Mouse (Mus musculus) cerebellum, adult 9-10 months (tissue): ENCODE measurements around the gene Bicra.

Source experiments
- DNase-seq: peaks from one replicate; pipeline ENCODE4 v3.0.0; 2022

Bicra gene

DNA sequence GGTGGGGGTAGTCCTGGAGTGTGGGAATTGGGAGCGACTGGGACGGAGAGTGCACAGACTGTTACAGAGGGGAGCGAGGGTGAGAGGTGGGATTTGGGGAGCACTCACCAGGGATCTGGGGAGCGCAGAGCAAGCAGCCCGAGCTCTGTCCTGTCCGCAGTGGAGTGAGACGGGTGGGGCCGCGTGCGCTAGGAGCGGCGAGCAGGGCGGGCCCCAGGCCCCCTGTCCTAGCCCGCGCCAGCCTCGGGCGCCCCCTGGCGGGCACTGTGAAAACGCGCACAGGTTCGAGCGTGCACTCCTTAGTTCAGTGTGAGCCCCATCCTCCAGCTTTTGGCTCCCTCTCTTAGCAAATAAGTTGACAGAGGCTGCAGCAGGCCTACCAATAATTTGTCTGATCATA is 80.4 kb downstream of the Bicra start, which contains the start of gene Ehd2:
Gene Ehd2, minus strand, starts transcription at position 256 of the 400 bp plus-strand sequence.
- DNase-seq = peak; percentile 66

DNA sequence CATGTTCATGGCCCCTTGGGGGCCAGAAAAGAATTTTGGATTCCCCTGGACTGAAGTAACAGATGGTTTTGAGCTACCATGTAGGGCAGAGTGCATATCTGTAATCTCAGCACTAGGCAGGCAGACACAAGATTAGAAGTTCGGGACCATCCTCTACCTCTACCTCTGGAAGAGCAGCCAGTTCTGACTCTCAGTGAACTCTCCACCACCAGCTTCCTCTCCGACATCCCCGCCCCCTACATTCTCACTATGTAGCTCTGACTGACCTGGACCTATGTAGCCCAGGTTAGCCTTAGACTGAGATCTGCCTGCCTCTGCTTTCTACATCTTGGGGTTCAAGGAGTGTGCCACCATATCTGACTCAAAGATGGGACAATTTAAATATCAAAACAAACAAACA is 81.2 kb downstream of the Bicra start:
- DNase-seq = no peak

DNA sequence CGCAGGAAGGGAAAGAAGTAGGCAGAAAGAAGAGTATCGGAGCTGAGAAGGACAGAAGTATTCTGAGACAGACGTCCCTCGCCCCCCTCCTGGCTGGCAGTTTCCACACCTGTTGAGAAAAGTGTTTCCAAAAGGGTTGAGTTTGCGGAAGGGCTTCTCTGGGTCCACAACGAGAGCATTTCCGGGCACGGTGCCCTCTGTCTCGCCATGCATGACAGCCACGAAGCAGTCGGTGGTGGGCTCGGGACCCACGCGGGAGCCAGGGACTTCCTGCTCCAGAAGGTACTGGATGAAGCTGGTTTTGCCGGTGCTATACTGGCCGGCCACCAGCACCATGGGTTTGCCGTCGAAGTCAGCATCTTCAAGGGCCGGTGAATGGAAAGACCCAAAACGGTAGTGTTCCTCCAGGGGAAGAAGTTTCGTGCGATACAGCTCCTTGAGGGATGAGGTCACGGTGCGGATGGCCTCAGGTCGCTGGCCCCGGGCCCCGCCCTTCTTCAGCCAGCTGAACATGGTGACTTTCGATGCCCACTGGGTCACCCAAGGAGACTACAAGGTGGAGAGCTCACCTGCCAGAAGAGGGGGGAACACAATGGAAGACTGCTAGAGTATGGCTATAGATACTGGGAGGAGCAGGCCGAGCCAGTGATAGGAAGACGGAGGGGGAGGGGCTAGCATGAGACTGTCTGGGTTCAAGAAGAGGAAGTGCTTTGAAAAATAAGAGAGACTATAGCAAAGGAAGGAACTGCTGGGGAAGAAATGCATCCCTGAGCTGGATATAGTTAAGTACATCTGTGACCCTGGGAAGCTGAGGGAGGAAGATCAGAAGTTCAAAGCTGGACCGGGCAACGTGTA is 83.7 kb downstream of the Bicra start:
- DNase-seq = no peak

DNA sequence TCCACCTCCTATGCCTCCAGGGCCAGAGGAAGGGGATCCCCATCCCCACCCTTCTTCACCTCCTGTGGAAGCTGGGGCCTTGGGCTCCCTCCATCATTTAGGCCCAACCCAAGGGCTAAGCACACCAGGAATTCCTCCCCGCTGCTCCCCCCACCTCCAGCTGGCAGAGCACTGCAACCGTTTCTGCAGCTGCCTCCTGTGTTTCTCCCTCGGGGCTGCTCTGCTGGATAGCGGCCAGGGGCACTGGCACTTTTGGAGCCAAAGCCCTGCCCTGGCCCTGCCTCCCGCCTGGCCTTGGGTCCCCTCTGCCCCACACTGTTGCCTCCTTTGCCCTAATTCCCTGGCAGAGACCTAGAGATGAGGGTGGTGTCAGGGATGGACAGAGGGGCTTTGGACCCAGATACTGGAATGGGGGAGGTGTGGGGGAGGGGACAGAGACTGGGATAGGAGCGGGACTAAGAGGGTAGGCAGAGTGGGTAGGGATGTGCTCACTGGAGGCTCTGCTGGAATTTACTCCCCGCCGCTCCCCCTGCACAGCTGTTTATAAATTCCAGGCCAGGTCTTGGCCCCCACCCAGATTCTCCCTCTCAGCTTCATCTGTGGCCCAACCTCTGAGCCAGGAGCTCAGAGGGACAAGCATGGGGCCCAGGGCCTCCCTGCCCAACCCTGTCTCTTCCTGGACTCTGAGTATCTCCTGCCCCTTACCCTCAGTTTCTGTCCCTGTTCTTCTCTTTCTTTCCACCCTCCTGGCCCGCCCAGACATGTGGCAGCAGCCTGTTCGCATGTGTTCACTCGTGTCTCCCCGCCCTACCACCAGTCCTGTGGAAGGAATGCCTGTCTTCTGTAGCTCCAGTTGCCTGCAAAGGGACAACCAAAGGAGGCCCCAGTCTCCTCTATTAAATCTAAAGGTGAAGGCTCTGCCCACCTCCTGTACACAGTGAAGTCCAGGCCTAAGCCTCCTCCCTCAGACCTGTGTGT is 85.1 kb downstream of the Bicra start:
- no peak for DNase-seq

DNA sequence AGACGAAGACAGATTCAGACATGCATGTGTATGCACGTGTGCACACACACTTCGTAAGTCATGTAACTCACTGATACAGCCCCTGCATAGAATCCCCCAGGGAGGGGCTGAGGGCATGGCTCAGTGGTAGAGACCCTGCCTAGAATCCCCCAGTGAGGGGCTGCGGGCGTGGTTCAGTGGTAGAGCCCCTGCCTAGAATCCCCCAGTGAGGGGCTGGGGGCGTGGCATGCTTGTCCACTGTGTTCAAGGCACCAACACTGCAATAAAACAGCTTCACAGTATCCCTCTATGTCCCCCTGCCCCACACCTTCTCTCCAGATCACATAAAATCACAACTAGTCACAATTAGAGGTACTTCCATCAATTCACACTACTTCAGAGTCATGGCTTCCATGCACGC is 85.9 kb downstream of the Bicra start:
- DNase-seq = no peak

DNA sequence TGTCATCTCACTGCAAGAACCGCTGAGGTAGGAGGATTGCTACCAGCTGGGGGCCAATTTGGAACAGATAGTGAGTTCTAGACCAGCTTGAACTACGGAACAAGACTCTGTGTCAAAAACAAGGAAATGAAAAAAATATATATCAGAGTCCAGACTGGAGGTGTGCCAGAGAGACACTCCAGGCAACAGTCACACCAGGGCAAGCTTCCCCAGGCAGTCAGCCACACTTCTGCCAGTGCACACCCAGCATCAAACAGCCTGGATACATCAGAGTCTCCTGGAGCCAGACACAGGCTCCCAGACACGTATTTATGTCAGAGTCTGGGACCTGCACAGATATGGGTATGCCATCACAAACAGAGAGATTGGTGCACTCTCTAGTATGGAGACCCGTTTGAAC is 86.5 kb downstream of the Bicra start:
- DNase-seq = no peak

DNA sequence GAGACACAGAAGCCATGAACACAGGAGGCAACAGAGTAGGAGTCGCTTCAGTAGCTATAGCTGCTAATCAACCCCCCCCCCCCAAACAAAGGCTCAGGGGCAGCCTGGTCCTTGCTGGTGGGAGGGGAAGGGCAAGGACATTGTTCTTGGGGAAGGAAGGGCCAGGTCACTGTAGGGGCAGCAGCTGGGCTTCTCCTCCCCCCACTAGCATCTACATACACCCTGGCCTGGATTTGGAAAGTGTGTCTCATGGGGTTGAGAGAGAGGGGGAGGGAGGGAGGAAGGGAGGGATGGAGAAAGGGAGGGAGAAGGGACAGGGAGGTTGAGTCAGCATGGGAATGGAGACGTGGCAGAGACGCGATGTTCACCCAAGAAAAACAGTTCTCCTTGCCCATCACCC is 87.0 kb downstream of the Bicra start:
- no peak for DNase-seq

DNA sequence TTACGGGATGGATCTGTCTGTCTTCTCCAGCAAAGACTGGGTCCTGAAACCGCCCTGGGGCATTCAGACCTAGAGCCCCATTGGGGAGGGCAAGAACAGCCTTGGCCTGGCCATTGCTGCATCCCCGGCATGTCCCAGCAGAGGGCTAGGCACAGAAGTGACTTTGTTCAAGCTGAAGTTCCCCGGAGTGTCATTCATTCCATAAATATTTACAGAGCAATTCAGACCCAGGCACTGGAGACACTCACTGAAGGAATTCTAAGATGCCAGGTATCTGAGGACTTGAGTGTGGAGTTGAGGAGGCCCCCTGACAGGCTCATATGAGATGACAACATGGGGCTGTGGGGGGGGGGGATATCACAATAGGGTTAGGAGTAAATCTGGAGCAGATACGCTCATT is 91.6 kb downstream of the Bicra start:
- DNase-seq = no peak

DNA sequence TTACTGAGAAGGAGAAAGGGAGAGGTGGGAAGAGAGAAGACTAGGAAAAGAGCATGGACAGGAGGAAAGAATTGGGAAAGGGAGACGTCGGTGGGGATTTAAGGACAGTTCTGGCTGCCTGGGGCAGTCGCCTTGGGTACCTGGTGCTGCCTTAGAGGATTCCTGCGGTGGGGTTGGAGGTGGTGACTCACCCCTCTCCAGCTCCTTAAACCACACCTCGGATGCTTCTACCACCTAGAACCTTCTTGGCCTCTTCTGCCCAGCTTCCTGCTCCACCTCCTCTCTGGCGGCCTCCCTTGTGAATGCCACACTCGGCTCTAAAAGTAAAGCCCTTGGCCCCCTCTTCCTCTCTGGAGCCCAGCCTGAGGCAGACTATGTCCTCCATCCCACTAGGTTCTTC is 92.2 kb downstream of the Bicra start:
- DNase-seq = no peak

DNA sequence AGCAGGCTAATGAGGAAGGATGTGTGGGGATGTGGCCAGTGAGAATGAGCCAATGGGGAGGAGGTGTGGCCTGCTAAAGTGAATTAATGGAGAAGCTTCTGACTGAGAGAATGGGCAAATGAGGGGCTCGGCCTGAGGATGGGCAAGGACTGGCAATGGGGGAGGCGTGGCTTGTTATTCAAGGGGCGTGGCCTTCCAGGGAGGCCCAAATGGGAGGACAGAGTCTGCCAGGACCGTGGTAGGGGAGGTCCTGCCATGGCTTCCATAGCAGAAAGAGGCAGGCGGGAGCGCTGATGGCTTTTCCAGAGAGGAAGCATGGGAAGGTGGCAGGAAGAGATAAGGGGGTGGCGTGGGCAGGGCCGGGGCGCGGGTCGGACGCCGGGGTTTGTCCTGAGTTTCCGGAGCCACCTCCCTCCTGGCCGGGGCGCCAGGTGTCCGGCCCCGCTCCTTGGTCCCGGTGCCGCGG is 92.7 kb downstream of the Bicra start:
- DNase-seq = no peak

DNA sequence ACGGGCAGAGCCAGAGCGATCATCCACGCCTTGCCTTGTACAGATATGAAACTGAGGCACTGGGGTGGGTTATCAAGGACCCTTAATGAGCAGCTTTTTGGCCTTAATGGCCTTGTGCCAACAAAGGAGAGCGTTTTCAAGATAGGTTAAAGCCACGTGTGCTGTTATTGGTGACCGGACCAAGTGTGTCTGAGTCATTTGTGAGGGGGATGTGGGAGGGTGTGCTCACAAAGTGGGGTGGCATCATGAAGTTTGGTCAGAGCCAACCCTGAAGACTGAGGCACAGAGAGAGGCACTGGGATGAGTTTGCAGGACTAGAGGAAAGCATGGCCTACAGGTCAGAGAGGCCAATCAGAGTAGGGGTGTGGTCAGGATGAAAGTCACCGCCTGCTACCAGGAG is 93.3 kb downstream of the Bicra start:
- DNase-seq = no peak

DNA sequence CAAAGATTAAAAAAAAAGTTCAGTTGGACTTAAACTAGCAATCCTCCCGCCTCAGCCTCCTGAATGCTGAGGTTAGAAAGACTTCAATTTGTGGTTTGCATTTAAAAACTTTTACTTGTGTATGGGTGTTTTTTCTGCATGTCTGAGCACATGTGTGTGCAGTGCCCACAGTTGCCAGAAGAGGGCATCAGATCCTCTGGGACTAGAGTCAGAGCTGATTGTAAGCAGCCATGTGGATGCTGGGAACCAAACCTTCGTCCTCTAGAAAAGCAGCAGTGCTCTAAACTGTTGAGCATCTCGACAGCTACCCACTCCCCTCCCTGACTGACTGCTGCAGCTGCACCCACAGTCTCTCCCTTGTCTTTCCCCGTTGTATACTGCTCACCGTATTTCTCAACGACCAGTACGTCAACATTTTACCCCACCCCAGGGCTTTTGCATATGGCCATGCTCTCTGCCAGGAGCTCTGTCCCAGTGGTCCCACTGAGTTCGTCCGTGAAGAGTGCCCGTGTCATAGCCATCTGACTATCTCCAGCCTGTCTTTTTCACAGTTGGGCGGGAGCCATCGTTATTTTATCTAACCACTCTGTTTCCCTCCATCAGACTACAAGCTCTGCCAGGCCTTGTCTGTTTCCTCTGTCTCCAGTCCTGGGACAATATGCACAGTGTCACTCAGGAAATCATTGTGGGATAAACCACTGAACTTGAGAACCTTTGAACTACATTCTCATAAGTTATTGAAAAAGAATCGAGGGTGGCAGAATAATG is 94.2 kb downstream of the Bicra start:
- DNase-seq = no peak

DNA sequence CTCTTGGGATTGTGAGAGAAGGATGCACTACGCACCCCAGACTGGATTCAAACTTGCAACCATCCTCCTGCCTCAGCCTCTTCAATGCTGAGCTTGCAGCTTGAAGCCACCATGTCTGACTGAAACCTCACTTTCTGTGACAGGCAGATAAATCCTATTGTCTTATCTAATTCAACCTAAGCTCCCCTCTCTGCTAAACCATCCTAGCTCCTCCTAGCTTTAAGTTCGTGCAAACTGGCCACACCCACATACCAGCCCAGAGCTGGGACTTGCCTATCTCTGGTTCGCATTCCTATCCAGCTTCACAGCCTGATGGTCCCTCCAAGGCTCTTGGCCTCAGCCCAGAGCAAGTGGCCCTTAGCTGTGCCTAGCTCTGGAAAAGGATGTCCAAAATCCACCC is 95.3 kb downstream of the Bicra start:
- no peak for DNase-seq

DNA sequence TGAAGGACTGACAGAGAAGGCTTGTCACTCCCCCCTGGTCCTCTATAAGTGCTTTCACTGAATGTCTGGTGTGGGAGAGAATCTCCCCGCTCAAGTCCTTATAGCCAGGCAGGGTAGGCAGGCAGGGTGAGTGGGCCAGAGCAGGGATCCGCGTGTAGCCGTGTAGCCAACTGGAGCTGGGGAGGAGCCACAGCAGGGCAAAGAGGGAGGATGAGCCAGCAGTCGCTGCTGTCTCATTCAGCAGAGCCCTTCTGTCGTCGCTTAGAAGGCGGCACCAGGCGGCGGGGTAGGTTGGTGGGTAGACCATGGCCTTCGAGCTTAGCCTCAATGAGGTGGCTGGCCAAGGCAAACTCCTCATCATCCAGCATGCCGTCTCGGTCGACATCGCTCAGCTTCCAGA is 97.7 kb downstream of the Bicra start:
- DNase-seq = no peak

DNA sequence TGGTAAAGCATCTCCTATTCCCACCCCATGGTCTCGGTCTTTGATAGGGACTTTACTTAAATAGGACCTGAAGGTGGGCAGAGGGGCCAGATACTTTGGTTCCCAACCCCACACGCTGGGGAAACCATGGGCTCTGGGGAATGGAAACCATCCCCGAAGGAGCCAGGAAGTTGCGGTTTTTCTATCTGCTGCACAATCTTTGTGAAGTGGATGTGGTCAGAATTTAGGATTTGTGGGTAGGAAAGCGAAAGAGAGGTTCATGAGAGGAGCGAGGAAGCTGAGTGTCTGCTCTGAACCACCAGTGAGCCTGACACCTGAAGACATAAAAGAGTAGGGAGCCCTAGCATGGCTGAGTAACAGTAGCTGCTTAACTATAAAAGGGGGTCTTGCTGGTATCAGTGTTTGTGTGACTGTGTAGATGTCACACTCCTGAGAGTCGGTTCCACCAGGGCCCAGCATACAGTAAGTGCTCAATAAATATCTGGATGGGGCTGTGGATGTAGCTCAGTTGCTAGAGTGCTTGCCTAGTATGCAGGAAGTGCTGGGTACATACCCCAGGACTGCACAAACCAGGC is 98.4 kb downstream of the Bicra start:
- no peak for DNase-seq

DNA sequence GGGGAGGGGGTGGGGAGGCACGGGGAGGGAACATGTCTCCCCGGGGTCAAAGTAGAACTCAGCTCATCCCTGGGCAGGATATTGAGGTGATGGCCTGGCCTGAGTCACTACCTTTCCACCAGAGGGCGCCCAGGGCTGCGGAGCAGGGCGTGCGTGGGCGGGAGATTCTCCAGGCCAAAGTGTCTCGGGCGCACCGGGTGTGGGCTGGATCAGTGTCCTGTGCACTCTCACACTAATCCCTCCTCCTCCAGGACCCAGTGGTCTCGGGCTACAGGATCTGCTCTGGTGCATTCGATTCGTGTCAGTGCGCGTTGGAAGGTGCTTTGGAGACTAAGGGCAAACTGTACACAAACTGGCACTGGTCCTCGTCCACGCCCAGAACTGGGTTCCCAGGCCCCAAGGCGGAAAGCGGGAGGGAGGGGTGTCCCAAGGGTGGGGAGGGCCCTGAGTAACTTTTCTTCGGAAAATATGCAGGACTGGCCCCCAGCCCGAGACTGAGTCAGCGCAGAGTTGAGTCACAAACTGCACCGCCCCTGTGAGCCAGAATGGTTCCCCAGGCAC is 99.3 kb downstream of the Bicra start:
- peak; percentile 81 for DNase-seq

DNA sequence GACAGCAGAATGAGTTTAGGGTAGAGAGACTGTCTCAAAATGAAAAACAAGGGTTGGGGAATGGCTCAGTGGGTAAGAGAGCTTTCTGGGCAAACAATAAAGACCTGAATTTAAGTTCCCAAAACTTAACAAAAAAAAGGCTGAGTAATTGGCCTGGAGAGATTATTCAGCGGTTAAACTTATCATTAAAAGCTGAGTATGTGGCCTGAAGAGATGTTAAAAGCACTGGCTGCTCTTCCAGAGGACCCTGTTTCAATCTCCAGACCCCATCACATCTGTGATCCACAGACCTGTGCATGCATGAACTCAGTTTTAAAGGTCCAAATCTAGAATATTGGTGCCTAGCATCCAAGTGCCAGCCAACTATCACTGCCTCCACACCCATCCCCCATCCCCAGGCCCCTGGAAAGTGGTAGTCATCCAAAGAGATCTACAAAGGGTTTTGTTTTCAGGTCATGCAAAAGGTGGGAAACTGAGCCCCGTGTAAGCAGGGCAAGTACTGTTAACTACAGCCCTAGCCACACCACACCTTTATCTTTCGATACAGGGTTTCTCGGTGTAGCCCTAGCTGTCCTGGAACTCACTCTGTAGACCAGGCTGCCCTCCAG is 100.0 kb downstream of the Bicra start:
- no peak for DNase-seq

DNA sequence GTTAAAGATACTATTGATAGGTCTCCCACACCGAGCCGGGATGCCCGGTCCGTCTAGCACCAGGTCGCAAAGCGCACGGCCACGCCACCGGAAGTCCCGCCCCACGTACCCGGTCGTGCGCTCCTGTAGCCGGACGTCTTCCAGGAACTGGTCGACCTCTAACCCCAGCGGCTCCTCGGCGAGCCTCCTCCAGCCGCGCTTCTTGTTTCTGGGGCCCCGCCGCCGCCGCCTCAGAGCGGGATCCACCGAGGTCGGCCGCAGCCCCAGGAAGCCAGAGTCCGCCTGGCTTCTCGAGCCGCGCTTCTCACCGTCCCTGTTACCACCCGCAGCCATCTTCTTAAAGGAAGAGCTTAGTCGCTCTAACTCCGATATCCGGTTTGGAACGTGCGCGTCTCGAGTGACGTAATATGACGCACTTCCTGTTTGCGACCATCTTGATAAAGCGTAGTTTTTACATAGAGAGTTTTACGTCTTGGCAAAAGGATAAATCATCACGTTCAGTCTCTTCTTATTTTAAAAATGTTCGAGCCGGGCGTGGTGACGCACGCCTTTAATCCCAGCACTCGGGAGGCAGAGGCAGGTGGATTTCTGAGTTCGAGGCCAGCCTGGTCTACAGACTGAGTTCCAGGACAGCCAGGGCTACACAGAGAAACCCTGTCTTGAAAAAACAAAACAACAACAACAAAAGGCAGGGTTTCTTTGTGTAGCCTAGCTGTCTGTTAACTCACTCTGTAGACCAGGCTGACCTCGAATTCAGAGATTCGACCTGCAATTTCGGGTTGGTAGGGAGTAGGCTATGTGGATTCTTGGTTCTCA is 101.8 kb downstream of the Bicra start, which contains the start of gene Nop53:
Gene Nop53, minus strand, starts transcription at position 354 of the 816 bp plus-strand sequence.
- DNase-seq = peak; percentile 98

DNA sequence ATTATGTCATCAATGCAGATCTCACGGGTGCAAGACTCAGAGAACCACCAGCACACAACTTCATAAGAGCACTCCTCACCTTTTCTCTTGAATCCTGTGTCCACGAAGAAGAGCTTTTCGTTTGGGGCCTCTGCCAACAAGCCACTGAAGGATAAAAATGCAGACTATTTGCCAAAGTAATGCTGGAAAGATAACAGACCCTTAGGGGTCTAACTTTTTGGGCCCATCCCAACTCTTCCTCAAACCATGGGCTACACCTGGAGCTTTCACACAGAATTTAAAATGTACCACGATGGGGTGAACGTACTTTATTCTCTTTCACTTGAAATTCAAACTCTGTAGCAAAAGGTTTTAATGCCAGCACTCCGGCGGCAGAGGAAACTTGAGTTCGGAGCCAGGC is 102.5 kb downstream of the Bicra start:
- DNase-seq = peak; percentile 65

DNA sequence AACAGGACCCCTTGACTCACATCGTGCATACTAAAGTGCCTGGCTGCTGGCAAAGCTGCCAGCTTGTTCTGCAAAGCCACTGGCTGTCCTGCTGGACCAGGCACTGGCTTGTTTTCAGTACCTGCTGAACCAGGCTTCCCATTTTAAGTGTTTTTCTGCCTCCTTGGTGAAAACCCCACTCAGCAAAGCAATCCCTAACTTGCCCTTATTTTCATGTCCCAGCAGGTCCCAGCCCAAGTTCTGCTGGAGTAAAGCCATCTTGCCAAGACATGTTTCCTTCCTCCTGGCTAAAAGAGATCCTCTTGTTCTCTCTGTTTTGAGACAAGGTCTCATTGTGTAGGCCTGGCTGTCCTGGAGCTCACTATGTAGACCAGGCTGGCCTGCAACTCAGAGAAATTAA is 103.4 kb downstream of the Bicra start:
- DNase-seq = no peak

DNA sequence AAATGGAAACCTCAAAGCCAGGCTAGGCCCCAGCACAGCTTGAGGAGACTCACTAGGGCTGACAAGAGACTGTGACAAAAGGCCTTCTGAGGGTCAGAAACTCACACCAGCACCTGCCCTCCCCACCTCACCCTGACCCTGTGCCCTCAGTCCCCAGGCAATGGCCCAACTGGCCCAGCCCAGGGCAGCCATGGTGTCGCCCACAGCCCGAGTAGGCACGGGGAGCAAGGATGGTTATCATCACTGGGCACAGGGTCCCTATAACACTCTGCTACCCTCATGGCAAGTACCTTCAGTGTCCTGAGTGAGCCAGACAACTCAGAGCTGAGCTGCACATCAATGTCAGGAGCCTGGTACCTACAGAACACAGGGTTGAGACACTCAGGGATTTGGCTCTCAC is 109.1 kb downstream of the Bicra start:
- DNase-seq = no peak
